Mouse (Mus musculus) ES-CJ7 (cell line): Measurements from ENCODE around the gene Metap1d.
A peak's percentile ranks its signal among the peaks of the same experiment; 100 is the strongest.

Source experiments
- DNase-seq: peaks from one replicate; pipeline ENCODE4 v3.0.0; 2011; ENCODE audit warnings: low read depth, low spot score

The Metap1d gene

GRCm38 (mm10) chr2:71526595-71527322 is 73.7 kb downstream of the Metap1d start:
- DNase-seq = no peak

- no peak for DNase-seq
Observed at GRCm38 (mm10) chr2:71527323-71528013, 74.4 kb downstream of the Metap1d start.

GRCm38 (mm10) chr2:71528014-71528713 is 75.1 kb downstream of the Metap1d start, which contains the start of gene Dlx1:
TSS of gene Dlx1 (plus strand) at chr2:71528113.
- DNase-seq = peak; percentile 46

DNA sequence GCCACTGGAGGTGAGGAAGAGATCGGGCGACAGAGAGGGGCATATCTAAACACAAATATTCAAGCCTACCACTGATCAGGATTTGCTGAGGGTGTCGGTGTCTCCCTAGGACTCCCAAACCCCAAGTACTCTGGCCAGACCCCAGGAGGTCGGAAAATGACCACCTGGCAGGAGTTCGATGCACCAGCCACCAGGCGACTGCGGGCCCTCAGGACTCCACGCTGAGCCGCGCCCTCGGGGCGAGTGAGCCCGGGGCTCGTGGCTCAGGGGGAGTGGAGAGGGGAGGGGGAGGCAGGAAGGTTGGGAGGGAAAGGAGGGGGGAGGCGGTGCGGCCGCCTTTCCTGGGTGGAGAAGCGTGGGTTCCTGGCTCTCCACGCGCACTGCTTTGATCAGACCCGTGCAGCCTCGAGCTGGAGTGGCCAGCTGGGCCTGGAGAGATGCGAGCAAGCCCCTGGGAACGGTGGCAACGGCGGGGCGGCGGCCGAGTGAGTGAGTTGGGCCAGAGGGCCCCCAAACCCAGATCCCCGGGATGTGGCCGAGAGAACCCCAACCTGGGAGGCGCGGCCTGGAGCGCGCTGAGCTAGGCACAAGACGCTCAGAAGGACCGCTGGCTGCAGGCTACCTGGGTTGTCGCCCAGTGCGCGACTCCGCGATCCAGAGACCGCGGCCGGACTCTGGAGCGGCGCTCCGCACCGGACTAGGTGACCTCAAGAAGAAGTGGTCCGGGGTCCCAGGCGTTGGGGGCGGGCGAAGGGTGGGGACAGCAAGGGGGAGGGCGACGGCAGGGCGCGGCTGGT is 75.8 kb downstream of the Metap1d start:
- DNase-seq = peak; percentile 67

GRCm38 (mm10) chr2:71529511-71530351 is 76.7 kb downstream of the Metap1d start:
- DNase-seq = peak; percentile 95

- DNase-seq = peak; percentile 52
Observed at GRCm38 (mm10) chr2:71530391-71531123, 77.5 kb downstream of the Metap1d start.

DNA sequence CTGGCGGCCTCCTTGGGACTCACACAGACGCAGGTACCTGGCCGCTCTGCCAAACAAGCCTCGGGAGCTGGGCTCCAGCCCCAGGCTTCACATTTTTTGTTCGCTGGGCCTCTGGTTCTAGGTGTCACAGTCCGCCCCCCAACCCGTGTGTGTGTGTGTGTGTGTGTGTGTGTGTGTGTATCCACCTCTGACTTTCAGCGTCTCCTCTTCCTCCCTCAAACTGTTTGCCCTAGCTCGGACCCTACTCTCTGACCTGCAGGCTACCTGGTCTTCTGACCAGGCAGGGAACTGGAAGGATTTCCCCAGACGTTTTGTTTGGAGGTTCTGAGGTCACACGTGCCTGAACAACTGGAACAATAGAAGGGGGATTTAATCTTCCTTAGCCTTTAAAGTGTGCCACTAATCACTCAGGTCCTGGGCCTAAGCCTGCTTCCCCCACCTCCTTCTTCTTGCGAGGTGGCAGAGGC is 78.1 kb downstream of the Metap1d start:
- no peak for DNase-seq

DNA sequence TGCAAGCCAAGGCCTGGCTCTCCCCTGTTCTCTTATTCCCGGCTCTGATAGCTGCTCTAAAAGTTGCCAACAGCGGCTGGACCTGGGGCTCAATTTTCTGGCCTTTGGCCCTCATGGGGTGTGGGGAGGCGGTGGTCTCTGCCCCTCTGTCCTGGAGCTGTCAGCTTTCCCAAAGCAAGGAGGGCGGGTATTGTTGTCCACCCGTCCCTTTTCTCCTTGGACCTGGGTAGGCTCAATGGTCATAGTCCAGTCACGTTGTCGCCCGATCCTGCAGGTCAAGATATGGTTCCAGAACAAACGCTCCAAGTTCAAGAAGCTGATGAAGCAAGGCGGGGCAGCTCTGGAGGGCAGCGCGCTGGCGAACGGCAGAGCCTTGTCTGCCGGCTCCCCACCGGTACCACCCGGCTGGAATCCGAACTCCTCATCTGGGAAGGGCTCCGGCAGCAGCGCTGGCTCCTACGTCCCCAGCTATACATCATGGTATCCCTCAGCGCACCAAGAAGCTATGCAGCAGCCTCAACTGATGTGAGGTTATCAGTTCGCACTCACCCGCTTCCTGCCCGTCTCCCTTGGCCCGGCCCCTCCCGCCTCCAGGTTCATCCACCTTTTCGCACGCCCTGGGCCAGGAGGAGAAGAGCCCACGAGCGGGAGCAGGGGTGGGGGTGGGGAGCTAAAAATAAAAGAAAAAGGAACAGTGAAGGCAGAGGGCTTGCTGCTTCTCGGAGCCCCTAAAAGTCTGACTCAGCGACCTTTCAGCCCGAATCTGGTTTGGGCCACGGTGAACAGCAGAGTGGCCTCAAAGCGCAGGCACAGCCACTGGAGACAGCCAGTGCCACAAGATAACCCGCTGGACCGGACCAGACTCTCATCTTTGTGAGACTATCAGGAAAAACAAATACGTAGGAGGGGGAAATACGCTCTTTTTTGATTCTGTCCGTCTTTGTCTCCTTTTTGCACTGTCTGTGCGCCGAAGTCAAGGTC is 79.2 kb downstream of the Metap1d start:
- DNase-seq = peak; percentile 54

GRCm38 (mm10) chr2:71533094-71533493 is 80.0 kb downstream of the Metap1d start:
- DNase-seq = no peak

GRCm38 (mm10) chr2:71534242-71535052 is 81.4 kb downstream of the Metap1d start:
- peak; percentile 56 for DNase-seq

GRCm38 (mm10) chr2:71540611-71541417 is 87.7 kb downstream of the Metap1d start:
- peak; percentile 48 for DNase-seq

DNA sequence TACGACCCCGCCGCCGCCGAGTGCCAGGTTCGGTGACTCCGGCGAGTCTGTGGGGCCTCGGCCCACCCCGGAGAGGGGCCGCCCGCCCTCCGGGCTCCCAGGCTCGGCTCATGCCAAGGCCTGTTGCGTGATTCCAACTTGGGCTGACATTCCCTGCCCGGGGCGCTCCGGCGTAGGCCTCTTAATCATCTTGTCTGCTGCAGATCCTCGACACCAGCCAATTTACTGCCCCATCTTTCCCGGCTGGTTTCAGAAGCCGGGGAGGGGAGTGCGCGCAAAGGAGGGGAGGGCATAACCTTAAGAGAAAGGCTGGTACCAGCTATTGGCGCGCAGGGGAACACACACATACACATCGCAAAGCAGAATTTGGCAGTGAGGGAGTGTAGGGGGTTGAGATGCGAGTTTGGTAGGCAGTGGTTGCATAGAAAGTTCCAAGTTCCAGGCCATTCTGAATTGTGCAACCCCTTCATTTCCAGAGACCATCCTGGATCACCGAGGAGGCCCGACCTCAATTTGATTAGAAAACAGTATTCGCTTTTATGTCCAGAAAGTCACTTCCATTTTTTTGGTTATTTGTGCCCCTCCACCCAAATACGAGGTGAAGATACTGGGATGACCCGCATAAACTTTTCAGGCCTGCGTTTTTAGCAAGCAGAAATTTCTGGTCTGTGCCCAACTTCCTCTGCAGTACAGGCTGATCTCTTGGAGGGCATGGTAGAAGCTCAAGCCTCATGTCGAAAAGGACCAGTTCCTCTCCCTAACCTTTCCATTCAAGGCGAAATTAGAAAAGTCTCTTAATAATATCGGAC is 88.5 kb downstream of the Metap1d start:
- peak; percentile 41 for DNase-seq

DNA sequence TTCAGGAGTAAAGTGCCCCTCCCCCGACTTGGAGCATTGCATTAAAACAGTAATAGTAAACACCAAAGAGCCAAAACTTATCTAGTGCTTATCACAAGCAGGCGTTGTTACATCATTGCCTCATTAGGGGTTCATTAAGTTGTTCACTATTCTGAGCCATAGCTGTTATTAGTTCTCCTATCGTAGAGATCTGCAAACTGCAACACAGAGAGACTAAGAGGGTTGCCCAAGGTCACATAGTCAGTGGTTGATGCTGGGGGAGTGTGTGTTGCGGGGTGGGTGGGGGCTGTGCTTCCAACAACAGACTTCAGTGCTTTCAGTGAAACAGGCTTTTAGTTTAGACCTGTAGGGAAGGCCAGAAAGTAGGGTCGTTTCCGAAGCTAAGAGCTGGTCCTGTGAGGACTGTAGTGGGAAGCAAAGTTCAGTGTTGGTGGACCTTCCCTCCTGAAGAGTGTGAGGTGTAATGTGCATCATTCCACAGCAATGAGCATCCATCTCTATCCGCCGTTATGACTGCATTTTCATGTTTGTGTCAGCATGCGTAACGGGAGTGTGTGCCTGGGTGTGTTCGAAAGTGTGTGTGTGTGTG is 89.2 kb downstream of the Metap1d start:
- no peak for DNase-seq

DNA sequence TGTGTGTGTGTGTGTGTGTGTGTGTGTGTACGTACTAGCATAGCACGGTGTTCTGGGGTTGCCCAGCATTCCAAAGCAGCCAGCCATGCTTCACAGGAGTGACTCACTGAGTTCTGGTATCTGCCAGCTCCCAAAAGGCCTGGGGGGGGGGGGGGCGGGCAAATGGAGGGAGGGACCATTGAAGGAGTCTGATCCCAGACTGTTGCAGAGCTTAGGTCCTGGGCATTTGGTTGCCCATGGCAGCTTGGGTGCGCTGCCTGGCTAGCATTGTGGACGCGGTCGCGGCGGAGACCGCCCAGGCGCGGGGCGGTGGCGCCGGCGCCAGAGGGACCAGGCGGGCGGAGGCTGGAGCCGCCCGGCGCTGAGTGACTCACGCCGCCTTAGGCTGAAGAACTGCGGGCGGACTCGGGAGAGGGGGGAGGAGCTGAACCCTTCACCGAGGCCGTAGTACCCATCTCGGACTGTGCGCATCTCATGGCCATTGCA is 89.8 kb downstream of the Metap1d start:
- DNase-seq = peak; percentile 70

GRCm38 (mm10) chr2:71543531-71543930 is 90.5 kb downstream of the Metap1d start:
- DNase-seq = no peak

DNA sequence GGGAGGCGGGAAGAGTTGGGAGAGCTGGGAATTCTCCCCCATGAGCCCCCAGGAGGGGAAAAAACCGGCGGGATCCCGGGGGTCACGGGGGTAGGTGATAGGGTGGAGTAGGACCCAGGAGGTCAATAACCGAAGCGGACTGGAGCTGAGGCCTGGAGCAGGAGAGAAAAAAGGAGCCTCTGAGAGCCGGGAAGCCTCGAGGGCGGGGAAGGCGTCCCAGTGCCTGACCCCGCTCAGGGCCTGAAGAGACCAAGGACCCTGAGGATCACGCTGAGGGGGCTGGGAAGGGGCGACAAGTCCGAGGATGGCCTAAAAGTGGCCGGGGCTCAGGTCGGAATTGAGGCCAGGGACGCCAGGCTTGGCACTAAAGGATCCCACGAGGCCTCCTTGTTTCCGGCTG is 90.9 kb downstream of the Metap1d start:
- DNase-seq = no peak
